Mouse (Mus musculus) fibroblast of lung, adult 2 months (primary cell): ENCODE measurements around the gene Klhl6.
A peak's percentile ranks its signal among the peaks of the same experiment; 100 is the strongest.

ENCODE experiments used
- DNase-seq: peaks from one replicate; pipeline ENCODE4 v3.0.0-alpha.2; 2011; ENCODE audit warnings: low read depth

Gene Klhl6

GRCm38 (mm10) chr16:19969506-19969905 lies 13.3 kb downstream of the Klhl6 start:
- no peak for DNase-seq

GRCm38 (mm10) chr16:19968666-19969065 lies 14.2 kb downstream of the Klhl6 start:
- DNase-seq: no peak

GRCm38 (mm10) chr16:19967897-19968392 lies 14.9 kb downstream of the Klhl6 start:
- DNase-seq: no peak

- DNase-seq: no peak
Observed at GRCm38 (mm10) chr16:19966976-19967375, 15.9 kb downstream of the Klhl6 start.

GRCm38 (mm10) chr16:19966437-19966836 lies 16.4 kb downstream of the Klhl6 start:
- DNase-seq: no peak

GRCm38 (mm10) chr16:19962951-19963350 lies 19.9 kb downstream of the Klhl6 start:
- DNase-seq: no peak

GRCm38 (mm10) chr16:19961070-19961469 lies 21.8 kb downstream of the Klhl6 start:
- DNase-seq: no peak

GRCm38 (mm10) chr16:19960407-19961058 lies 22.3 kb downstream of the Klhl6 start:
- DNase-seq: no peak

GRCm38 (mm10) chr16:19957051-19957450 lies 25.8 kb downstream of the Klhl6 start:
- no peak for DNase-seq

- DNase-seq: no peak
Observed at GRCm38 (mm10) chr16:19947336-19947735, 35.5 kb downstream of the Klhl6 start.

GRCm38 (mm10) chr16:19946578-19947298 lies 36.1 kb downstream of the Klhl6 start:
- no peak for DNase-seq

GRCm38 (mm10) chr16:19920823-19921222 lies 62.0 kb downstream of the Klhl6 start:
- DNase-seq: no peak

- DNase-seq: no peak
Observed at GRCm38 (mm10) chr16:19918286-19918685, 64.6 kb downstream of the Klhl6 start.

- peak; percentile 16 for DNase-seq
Observed at GRCm38 (mm10) chr16:19912582-19912981, 70.3 kb downstream of the Klhl6 start.

- DNase-seq: no peak
Observed at GRCm38 (mm10) chr16:19908291-19908690, 74.5 kb downstream of the Klhl6 start.

- no peak for DNase-seq
Observed at GRCm38 (mm10) chr16:19907103-19907502, 75.7 kb downstream of the Klhl6 start.

GRCm38 (mm10) chr16:19904734-19905479 lies 77.9 kb downstream of the Klhl6 start:
- no peak for DNase-seq

- no peak for DNase-seq
Observed at GRCm38 (mm10) chr16:19903792-19904191, 79.0 kb downstream of the Klhl6 start.
